Mouse (Mus musculus) limb, embryonic 14.5 days (tissue): Measurements from ENCODE around the gene Trp53i13. TPM values are rescaled to one million over a fixed set of nuclear protein-coding genes. Genes with fewer than 3 reads are reported as not detected.

Source experiments
- ATAC-seq: fragments of 200-750 bp; cut with Nextera tagmentation; 2 replicates; pipeline ENCODE4 v1.8.0; 2017; ENCODE audit warnings: low read depth, moderate number of reproducible peaks, moderate TSS enrichment; ENCODE audit not compliant: low FRiP score
- DNase-seq: peaks from one replicate; pipeline ENCODE4 v3.0.0-alpha.2; 2015; ENCODE audit warnings: low spot score
- H3K27ac ChIP-seq: fragments of 300-500 bp; sonication (generic); replicated peaks from 2 replicates; pipeline ENCODE4 v1.5.1; 2014; ENCODE audit warnings: low read depth, mild to moderate bottlenecking, low read length, moderate library complexity, mixed read lengths
- H3K27me3 ChIP-seq: fragments of 300-500 bp; sonication (generic); 2 replicates; pipeline ENCODE4 v1.6.1; 2014; ENCODE audit warnings: low read length, mixed read lengths; ENCODE audit not compliant: control insufficient read depth, insufficient read depth
- H3K36me3 ChIP-seq: fragments of 300-500 bp; sonication (generic); 2 replicates; pipeline ENCODE4 v1.6.1; 2014; ENCODE audit warnings: mild to moderate bottlenecking, low read length, moderate library complexity, mixed read lengths; ENCODE audit not compliant: control insufficient read depth, insufficient read depth
- H3K4me1 ChIP-seq: fragments of 300-500 bp; sonication (generic); 2 replicates; pipeline ENCODE4 v1.6.1; 2014; ENCODE audit warnings: antibody characterized with exemption, low read length, mixed read lengths; ENCODE audit not compliant: control insufficient read depth, insufficient read depth
- H3K4me2 ChIP-seq: fragments of 300-500 bp; sonication (generic); replicated peaks from 2 replicates; pipeline ENCODE4 v1.6.1; 2014; ENCODE audit warnings: low read depth, mild to moderate bottlenecking, low read length, moderate library complexity; ENCODE audit not compliant: severe bottlenecking
- H3K4me3 ChIP-seq: fragments of 300-500 bp; sonication (generic); replicated peaks from 2 replicates; pipeline ENCODE4 v1.5.1; 2014; ENCODE audit warnings: low read length
- H3K9ac ChIP-seq: fragments of 300-500 bp; sonication (generic); 2 replicates; pipeline ENCODE4 v1.6.1; 2014; ENCODE audit warnings: mild to moderate bottlenecking, low read depth, low read length, moderate library complexity; ENCODE audit not compliant: severe bottlenecking
- H3K9me3 ChIP-seq: fragments of 300-500 bp; sonication (generic); 2 replicates; pipeline ENCODE4 v1.6.1; 2016; ENCODE audit warnings: low read length; ENCODE audit not compliant: control insufficient read depth
- POLR2A ChIP-seq: fragments of 200-500 bp; IDR thresholded peaks from 2 replicates; pipeline ENCODE4 v1.8.0; 2012; ENCODE audit warnings: inconsistent platforms, mild to moderate bottlenecking, moderate library complexity, borderline replicate concordance; ENCODE audit not compliant: insufficient read depth, insufficient read length; ENCODE audit errors: extremely low read depth
- WGBS: fragments of 180-500 bp; shearing (Covaris S2); extraction: QIAGEN DNeasy Blood & Tissue Kit; methylation state at CpG from one replicate; pipeline ENCODE4 v1.1.7; 2014; 5-methylcytosine and 5-hydroxymethylcytosine counted together
- polyA plus RNA-seq, 2 experiments: library from polyadenylated mRNA; depleted of rRNA in 1 of 2; stranded (reverse) in 1 of 2; unstranded in 1 of 2; fragments of >200 nt; fragmentation: Nextera tagmentation in 1 of 2; extraction: Ambion mirVana in 1 of 2; gene quantifications; 2 replicates each; pipeline versions ENCODE4 v1.2.1 to v1.2.3; 2012 to 2014

The Trp53i13 gene
- polyA plus RNA-seq, 2 experiments: 51.1 to 67.3 TPM

DNA sequence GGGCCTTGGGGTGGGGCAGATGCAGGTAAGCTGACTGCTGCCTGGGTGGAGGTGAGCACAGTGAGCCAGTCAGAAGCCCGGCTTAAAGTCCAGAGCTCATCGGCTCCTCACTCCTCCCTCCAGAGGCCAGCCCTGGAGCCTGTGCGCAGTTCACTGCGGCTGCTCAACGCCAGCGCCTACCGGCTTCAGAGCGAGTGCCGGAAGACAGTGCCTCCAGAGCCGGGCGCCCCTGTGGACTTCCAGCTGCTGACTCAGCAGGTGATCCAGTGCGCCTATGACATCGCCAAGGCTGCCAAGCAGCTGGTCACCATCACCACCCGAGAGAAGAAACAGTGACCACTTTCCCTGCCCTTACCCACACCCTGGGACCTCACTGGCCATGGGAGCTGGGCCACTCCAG is 9.5 kb downstream of the Trp53i13 start:
- no peak for TF ChIP-seq POLR2A
- ATAC-seq (no peak), DNase-seq (no peak)
- 87% methylated on average over 14 of the region's 14 CpGs for WGBS
- Histone ChIP-seq H3K4me3 (no peak overlapping the region), H3K9ac (no peak overlapping the region), H3K27ac (no peak overlapping the region), H3K36me3 (peaks cover 83% of the 10 kb centered on the region), H3K9me3 (no peaks in the 10 kb centered on the region), H3K4me1 (peaks cover 9% of the 10 kb centered on the region), H3K27me3 (no peaks in the 10 kb centered on the region), H3K4me2 (no peak overlapping the region)

DNA sequence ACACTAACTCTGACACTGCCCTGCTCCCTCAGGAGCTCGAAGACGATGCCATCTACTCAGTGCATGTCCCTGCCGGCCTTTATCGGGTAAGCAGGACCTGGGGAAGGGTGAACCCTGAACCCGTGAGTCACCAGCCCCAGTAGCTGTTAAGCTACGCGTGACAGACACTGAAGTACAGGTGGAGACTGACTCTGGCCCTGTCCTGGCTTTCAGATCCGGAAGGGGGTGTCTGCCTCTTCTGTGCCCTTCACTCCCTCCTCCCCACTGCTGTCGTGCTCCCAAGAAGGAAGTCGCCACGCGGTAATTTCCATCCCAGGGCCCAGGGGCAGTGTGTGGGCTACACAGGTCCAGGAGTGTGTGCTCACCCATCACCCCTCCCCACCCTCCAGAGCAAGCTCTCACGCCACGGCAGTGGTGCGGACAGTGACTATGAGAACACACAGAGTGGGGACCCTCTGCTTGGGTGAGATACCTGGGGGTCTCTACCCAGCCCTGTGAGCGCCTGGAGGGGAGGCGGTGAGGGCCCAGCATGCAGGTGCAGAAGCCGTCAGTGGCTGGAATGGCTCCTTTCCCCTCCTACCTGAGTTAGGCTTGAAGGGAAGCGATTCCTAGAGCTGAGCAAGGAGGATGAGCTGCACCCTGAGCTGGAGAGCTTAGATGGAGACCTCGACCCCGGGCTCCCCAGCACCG is 10.3 kb downstream of the Trp53i13 start:
- DNase-seq (no peak), ATAC-seq (no peak)
- Histone ChIP-seq H3K4me1 (peaks cover 9% of the 10 kb centered on the region), H3K27me3 (no peaks in the 10 kb centered on the region), H3K36me3 (peaks cover 87% of the 10 kb centered on the region), H3K27ac (no peak overlapping the region), H3K4me2 (no peak overlapping the region), H3K4me3 (no peak overlapping the region), H3K9ac (no peak overlapping the region), H3K9me3 (no peaks in the 10 kb centered on the region)
- WGBS: 89% methylated on average over 22 of the region's 22 CpGs
- no peak for TF ChIP-seq POLR2A

DNA sequence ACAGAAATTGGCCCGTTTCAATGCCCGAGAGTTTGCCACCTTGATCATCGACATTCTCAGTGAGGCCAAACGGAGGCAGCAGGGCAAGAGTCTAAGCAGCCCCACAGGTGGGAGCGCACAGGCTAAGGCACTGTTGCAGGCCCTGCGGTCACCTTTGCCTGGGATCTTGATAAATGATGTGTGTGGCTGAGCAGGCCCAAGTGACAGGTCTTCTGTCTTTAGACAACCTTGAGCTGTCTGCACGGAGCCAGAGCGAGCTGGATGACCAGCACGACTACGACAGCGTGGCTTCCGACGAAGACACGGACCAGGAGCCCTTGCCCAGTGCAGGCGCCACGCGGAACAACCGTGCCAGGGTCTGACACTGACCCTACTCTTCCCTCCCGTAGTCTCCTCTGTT is 11.4 kb downstream of the Trp53i13 start:
- peaks cover 9% of the 10 kb centered on the region for H3K4me1 ChIP-seq
- peaks cover 88% of the 10 kb centered on the region for H3K36me3 ChIP-seq
- TF ChIP-seq POLR2A: no peak
- no peaks in the 10 kb centered on the region for H3K27me3 ChIP-seq
- no peaks in the 10 kb centered on the region for H3K9me3 ChIP-seq
- H3K9ac ChIP-seq: no peak overlapping the region
- ATAC-seq (no peak), DNase-seq (no peak)
- WGBS: 94% methylated on average over 19 of the region's 19 CpGs
- H3K4me2 ChIP-seq: no peak overlapping the region
- no peak overlapping the region for H3K4me3 ChIP-seq
- H3K27ac ChIP-seq: no peak overlapping the region

DNA sequence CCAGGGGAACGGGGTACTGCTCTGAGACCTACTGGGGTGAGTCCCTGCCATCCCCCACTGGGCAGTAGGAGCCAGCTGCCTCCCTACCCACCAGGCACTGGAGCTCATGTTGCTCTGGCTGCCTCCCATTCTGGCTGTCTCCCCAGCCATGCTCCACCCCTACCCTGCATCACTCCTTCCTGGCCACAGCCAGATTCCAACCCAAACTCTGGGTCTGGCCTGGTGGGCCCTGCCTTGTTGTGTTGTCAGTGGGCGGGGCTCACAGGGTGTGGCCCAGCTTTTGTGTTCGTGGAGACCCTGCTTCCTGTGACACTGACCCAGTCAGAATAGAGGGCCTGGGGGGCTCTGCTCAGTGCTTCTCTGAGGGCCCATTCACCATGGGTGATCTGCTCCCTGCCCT is 12.3 kb downstream of the Trp53i13 start:
- no peak overlapping the region for H3K27ac ChIP-seq
- 66% methylated on average over 3 of the region's 3 CpGs for WGBS

DNA sequence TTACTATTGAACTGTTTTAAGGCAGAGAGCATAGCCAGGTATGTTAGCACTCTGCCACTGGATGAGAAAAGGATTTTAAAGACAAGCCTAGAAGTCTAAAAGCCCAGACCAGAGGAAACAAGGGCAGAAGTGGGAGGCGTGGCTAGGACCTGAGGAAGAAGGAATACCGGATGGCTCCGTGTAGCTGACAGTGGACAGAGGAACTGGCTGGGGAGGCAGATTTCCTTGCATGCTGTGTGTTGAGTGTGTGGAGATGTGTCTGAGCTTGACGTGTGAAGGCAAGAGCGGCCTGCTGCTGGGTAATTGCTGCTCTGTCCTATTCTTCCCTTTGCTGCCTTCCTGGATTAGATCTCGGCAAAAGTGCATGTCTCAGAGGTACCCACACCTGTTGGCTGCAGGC is 13.3 kb downstream of the Trp53i13 start:
- ATAC-seq (no peak), DNase-seq (no peak)
- TF ChIP-seq POLR2A: no peak
- no peaks in the 10 kb centered on the region for H3K9me3 ChIP-seq
- no peak overlapping the region for H3K27ac ChIP-seq
- H3K4me3 ChIP-seq: no peak overlapping the region
- WGBS: 82% methylated on average over 6 of the region's 6 CpGs
- peaks cover under 1% of the 10 kb centered on the region for H3K4me1 ChIP-seq
- H3K36me3 ChIP-seq: peaks cover 82% of the 10 kb centered on the region
- H3K27me3 ChIP-seq: no peaks in the 10 kb centered on the region
- no peak overlapping the region for H3K4me2 ChIP-seq
- no peak overlapping the region for H3K9ac ChIP-seq

More for the DNA sequence above, 12.3 kb downstream of the Trp53i13 start:
- no peaks in the 10 kb centered on the region for H3K27me3 ChIP-seq
- no peak overlapping the region for H3K4me3 ChIP-seq
- peaks cover 4% of the 10 kb centered on the region for H3K4me1 ChIP-seq
- TF ChIP-seq POLR2A: no peak
- DNase-seq (no peak), ATAC-seq (no peak)
- no peaks in the 10 kb centered on the region for H3K9me3 ChIP-seq
- no peak overlapping the region for H3K4me2 ChIP-seq
- H3K36me3 ChIP-seq: peaks cover 85% of the 10 kb centered on the region
- H3K9ac ChIP-seq: no peak overlapping the region

DNA sequence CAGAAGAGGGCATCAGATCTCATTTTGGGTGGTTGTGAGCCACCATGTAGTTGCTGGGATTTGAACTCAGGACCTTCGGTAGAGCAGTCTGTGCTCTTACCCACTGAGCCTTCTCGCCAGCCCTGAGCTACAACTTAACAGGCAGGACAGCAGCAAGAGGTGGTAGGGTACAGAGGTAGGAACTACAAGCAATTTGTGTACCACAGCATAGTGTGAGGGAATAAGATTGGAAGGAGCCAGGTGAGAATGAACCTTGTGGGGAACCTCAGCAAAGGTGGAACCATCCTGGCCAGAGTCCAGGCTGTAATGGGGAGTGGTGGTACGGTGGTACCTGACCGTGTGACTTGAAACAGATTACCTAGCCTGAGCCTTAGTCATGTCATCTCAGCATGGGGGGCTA is 13.8 kb downstream of the Trp53i13 start:
- H3K9ac ChIP-seq: no peak overlapping the region

More for the DNA sequence above, 13.8 kb downstream of the Trp53i13 start:
- WGBS: 91% methylated on average over 4 of the region's 4 CpGs
- Histone ChIP-seq H3K27ac (no peak overlapping the region), H3K4me1 (peaks cover 6% of the 10 kb centered on the region), H3K9me3 (no peaks in the 10 kb centered on the region), H3K27me3 (no peaks in the 10 kb centered on the region), H3K4me3 (no peak overlapping the region), H3K36me3 (peaks cover 77% of the 10 kb centered on the region), H3K4me2 (no peak overlapping the region)
- TF ChIP-seq POLR2A: no peak
- ATAC-seq (no peak), DNase-seq (no peak)
